Mouse (Mus musculus) left cerebral cortex, adult 18-20 months (tissue): ENCODE results near the gene Olfm4. TPM values are rescaled to one million over a fixed set of nuclear protein-coding genes. Genes with fewer than 3 reads are reported as not detected.
A peak's percentile ranks its signal among the peaks of the same experiment; 100 is the strongest.

ENCODE experiments used
- DNase-seq, 2 experiments: peaks; one replicate each; pipeline ENCODE4 v3.0.0; 2021 to 2022; ENCODE audit warnings: low spot score in 2 of 2, mixed read lengths in 1 of 2
- long read RNA-seq, 2 experiments: library from polyadenylated mRNA; stranded (forward); transcript quantifications; one replicate each; pipeline ENCODE4 v2.0.0; 2021
- total RNA-seq, 2 experiments: library from RNA; stranded (reverse); gene quantifications; 2 replicates each; pipeline ENCODE4 v1.2.3; 2021

Olfm4 gene
- total RNA-seq: under 1 TPM; 0.37 to 0.56 TPM
- long read RNA-seq, experiment 1: 0 reads
- long read RNA-seq, experiment 2: 0 reads

DNA sequence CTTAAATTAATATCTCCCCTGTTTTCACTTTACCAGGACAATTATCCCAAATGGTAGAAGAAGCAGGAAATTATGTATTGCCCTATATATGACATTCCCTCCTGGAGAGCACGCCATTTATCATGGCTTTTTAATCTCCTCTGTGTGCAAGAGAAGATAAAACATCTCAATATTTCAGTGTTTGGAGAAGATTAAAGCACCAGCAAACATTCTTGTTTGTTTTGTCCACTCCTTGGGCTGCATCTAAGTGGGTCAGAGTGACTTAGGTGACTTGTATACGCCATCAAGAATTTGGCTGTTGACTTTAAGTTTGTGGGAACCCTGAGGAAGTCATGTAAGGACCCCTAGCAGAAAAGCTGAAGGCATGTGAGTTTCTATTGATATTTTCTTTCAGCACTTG is at the start of gene Olfm4:
Gene Olfm4 (plus strand): TSS at position 301 of the 400 bp plus-strand sequence.
- no peak for DNase-seq

DNA sequence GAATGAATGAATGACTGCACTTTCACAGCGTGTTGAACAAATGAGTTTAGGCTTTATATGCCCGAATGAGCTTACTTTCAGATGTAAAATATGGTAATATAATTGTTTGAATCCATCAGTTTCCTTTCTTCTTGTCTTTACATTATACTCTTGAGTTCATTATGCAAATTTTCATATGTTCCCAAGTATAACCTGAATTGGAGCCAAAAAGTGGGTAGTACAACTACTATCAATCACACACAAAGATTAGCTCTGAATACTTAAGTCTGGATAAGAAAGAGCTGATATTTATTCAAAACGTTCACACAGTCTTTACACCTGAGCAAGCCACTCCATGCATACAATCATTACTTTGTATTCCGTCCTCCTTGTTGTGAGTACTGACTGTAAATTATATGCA is 49.5 kb upstream of the Olfm4 start:
- no peak for DNase-seq

DNA sequence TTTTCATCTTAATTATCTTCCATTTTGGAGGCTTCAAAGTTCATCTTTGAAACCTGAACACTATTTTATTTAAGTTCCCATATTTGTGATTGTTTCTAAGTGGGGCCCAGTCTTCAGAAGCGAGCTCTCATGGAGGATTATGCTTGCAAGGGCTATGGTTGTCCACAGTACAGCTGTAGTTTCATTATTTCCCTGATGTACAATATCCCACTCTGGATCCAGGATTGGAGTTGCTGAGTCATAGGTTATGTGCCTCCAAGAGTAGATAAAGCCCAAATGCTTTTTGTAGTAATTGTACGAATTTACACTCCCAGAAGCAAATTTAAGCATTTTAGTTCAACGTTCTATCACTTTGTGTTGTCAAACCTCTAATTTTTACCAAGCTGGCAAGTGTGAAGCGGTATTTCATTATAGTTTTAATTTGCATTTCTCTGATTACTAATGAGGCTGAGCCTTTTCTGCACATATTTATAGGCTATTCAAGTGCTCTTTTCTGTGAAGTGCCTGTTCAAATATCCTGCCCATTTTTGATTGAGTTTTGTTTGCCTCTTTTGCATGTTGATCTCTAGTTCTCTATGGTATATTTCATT is 46.9 kb upstream of the Olfm4 start:
- DNase-seq: no peak

DNA sequence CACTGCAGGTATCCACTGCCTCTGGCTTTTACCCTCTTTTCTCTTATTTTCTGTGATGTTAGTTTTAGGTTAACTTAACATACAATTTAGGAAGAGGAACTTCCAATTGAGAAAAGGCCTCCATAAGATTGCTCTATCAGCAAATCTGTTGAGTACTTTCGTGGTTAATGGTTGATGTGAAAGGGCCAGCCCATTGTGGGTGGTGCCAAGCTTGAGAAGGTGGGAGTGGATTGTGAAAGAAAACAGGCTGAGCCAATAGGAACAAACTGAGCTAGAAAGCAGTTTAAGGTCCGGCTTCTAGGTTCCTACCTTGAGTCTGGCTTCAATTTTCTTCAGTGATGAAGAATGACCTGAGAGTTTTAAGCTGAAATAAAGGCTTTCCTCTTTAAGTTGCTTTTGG is 38.0 kb upstream of the Olfm4 start:
- DNase-seq: no peak

DNA sequence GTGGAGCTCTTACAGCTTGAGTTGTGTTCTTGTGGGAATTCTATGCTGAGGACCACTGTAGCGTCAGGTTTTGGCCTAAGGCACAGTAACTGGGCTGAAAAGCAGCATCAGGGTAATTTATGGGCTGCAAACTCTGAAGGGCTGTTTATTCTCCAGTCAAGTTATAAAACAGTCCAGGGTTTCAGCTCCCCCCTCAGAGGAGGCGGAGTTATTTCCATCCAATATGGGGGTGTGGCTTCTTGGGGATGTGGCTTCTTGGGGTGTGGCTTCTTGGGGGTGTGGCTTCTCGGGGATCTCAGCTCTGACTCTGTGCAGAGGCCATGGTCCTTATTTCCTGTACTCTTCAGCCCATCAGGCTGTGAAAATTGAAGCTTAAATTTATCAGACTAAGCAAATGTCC is 28.2 kb upstream of the Olfm4 start:
- DNase-seq: no peak

GRCm38 (mm10) chr14:79957789-79958487 is 25.9 kb upstream of the Olfm4 start:
- DNase-seq: no peak

GRCm38 (mm10) chr14:79961187-79961586 is 22.7 kb upstream of the Olfm4 start:
- no peak for DNase-seq

DNA sequence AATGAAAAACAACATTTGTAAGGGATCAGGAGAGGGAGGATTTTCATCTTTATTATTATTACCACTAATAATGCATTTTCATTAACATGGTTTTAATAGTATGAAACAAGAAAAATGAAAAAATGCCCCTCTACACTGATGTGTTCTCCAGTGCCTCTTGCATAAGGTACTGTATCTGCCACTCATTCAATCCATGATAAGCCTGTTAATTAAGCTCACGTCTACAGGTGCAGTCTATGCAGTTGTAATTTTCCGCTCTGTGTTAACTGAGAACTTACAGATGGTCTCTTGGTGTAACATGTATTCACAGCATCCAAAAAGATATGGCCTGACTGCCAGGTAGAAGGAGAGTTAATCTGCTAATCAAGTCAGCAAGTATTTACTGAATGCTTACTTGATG is 22.3 kb upstream of the Olfm4 start:
- DNase-seq: no peak

GRCm38 (mm10) chr14:79970165-79970564 is 13.7 kb upstream of the Olfm4 start:
- peak; percentile 14 to 42 for DNase-seq

GRCm38 (mm10) chr14:79970928-79971738 is 12.7 kb upstream of the Olfm4 start:
- no peak for DNase-seq

DNA sequence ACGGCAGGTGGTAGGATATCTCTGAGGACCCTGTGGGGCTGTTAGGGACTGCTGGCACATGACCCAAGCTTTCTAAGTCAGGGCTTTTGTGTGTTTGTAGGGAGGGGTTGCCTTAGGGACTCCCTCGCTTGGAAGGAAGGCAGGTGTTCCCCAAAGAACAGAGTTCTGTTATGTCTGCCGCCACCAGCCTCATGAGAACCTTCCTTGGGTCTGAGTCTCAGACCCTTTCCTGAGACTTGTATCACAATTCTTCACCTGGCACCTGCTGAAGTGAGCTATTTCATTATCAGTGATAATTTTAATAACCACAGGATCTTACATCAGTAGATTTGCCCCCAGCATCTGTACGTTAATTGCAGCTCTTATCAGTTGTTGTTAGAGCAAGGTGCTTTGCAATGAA is 2.4 kb upstream of the Olfm4 start:
- no peak for DNase-seq

GRCm38 (mm10) chr14:79985137-79985670 is 1.3 kb downstream of the Olfm4 start:
- no peak for DNase-seq

DNA sequence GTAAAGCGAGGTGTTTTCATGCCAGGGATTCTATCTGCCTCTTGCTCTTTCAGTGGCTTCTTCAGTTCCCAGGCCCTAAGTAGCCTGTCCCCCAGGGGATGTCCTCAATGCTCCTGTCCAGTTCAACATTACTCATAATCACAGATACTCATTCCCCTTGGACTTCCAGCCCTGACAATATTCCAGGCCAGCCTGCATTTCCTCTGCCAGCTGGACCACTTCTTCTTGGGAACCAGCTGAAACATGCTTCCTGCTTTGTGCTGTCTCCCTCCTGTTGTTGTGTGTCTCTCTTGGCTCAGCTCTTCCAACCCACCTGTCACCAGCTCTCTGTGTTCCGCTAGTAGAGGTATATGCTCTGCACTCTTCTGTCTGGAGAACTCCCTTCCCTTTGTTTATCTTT is 1.8 kb downstream of the Olfm4 start:
- DNase-seq: no peak

DNA sequence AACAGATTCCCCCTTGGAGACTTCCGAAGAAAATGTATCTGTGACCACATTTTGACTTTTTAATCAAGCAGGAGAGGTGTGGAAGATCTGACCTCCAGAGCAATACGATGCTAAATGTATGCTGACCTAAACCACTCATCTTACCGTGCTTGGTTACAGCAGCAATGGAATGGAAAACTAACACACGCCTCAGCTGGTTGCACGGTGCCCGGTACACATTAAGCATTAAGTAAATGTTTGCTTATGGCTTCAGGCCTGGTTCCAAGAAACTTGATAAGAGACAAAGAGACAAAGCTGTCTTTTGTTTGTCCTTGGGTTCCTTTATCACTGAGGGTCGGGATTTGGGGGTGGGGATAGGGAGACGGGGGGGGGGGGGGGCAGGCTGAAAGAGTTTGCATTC is 3.0 kb downstream of the Olfm4 start:
- no peak for DNase-seq

DNA sequence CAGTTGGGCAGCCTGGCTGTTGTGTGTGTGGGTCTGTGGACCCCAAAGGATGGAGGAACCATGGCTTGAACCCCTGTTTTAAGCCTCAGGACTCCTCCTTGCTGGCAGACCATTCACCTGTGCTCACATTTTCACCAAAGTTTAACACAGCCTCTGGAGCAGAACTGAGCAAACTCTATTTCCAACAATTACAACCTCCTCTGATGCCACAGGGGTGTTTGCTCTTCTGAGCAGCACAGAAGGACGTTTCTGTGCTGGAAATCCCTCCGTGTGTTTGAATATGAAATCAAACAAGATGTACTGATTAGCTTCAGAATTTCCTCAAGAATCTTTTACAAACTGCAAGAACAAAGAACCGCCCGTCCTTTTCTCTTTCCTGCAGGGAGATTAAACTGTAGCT is 5.9 kb downstream of the Olfm4 start:
- DNase-seq: no peak

GRCm38 (mm10) chr14:79990547-79990946 is 6.7 kb downstream of the Olfm4 start:
- no peak for DNase-seq

DNA sequence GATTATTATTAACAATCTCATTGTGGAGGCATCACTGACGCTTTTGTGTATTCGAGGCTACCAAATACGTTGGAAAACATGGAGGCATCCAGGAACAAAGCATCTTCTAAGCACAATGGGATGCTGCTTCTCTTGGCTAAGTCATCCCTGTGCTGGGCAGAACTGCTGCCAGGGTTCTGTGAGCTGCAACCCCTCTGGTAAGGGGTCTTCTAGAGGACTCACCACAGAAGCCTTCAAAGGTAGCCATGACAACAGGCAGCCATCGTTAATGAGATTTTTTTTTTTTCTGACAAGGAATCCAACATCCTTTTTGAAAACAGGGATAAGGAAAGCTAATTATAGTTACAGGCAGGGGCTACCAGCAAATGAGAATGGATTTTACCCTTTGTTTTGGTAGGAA is 13.7 kb downstream of the Olfm4 start:
- no peak for DNase-seq

- no peak for DNase-seq
Measured at GRCm38 (mm10) chr14:80000110-80000531, 16.2 kb downstream of the Olfm4 start.

- no peak for DNase-seq
Measured at GRCm38 (mm10) chr14:80007686-80008085, 23.8 kb downstream of the Olfm4 start.

DNA sequence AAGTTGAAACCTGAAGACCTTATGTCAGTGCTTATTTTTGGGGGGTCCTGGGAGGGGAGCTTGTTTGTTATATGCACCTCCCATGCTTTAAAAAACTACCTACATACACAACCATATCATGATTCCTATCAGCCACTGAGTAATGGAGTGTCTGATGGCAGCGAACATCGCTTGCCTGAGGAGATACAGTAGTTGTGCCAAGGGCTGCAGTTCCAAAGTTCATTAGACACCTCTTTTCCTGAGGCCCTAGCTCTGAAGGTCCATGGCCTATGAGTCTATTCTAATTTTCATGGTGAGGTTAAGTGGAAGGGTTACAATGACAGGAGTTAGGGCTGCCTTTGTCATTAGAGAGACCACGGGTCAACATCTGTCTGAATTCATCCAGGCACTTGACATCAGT is 26.5 kb downstream of the Olfm4 start:
- no peak for DNase-seq

GRCm38 (mm10) chr14:80014966-80015365 is 31.1 kb downstream of the Olfm4 start:
- DNase-seq: no peak

GRCm38 (mm10) chr14:80016112-80016511 is 32.2 kb downstream of the Olfm4 start:
- no peak for DNase-seq
